Mouse (Mus musculus) liver, postnatal 0 days (tissue): Measurements from ENCODE around the gene Mrpl58. TPM values are rescaled to one million over a fixed set of nuclear protein-coding genes. Genes with fewer than 3 reads are reported as not detected.
A peak's percentile ranks its signal among the peaks of the same experiment; 100 is the strongest.

ENCODE experiments used
- ATAC-seq: fragments of 200-750 bp; cut with Nextera tagmentation; 2 replicates; pipeline ENCODE4 v1.8.0; 2017; ENCODE audit warnings: mild to moderate bottlenecking, moderate library complexity
- DNase-seq: peaks from one replicate; pipeline ENCODE4 v3.0.0-alpha.2; 2016
- H3K27ac ChIP-seq: fragments of 300-500 bp; sonication (generic); 2 replicates; pipeline ENCODE4 v1.5.1; 2014; ENCODE audit warnings: antibody characterized with exemption, moderate library complexity, mild to moderate bottlenecking, low read depth
- H3K27me3 ChIP-seq: fragments of 300-500 bp; sonication (generic); 2 replicates; pipeline ENCODE4 v1.6.1; 2014; ENCODE audit warnings: low read length, control low read depth, mixed read lengths; ENCODE audit not compliant: insufficient read depth
- H3K36me3 ChIP-seq: fragments of 300-500 bp; sonication (generic); replicated peaks from 2 replicates; pipeline ENCODE4 v1.6.1; 2014; ENCODE audit warnings: mild to moderate bottlenecking, control low read depth, low read length, moderate library complexity, mixed read lengths; ENCODE audit not compliant: insufficient read depth
- H3K4me1 ChIP-seq: fragments of 300-500 bp; sonication (generic); 2 replicates; pipeline ENCODE4 v1.6.1; 2014; ENCODE audit warnings: antibody characterized with exemption, mild to moderate bottlenecking, control low read depth; ENCODE audit not compliant: insufficient read depth
- H3K4me2 ChIP-seq: fragments of 300-500 bp; sonication (generic); 2 replicates; pipeline ENCODE4 v1.6.1; 2014; ENCODE audit warnings: low read depth, mild to moderate bottlenecking, low read length, moderate library complexity, mixed read lengths
- H3K4me3 ChIP-seq: fragments of 300-500 bp; sonication (generic); 2 replicates; pipeline ENCODE4 v1.5.1; 2014; ENCODE audit warnings: low read depth, low read length
- H3K9ac ChIP-seq: fragments of 300-500 bp; sonication (generic); replicated peaks from 2 replicates; pipeline ENCODE4 v1.6.1; 2014; ENCODE audit warnings: mild to moderate bottlenecking, moderate library complexity
- H3K9me3 ChIP-seq: fragments of 300-500 bp; sonication (generic); 2 replicates; pipeline ENCODE4 v1.6.1; 2016; ENCODE audit warnings: mild to moderate bottlenecking, control low read depth, low read length, mixed read lengths
- CTCF ChIP-seq: sonication (generic); IDR thresholded peaks from 2 replicates; pipeline ENCODE4 v1.5.1; 2016; ENCODE audit warnings: antibody characterized with exemption, low read depth
- EP300 ChIP-seq: IDR thresholded peaks from 2 replicates; pipeline ENCODE4 v1.6.1; 2016; ENCODE audit warnings: antibody characterized with exemption, low read depth, mild to moderate bottlenecking
- WGBS: fragments of 180-500 bp; shearing (Covaris S2); extraction: QIAGEN DNeasy Blood & Tissue Kit; methylation state at CpG from one replicate; pipeline ENCODE4 v1.1.7; 2014; ENCODE audit not compliant: insufficient replicate concordance; 5-methylcytosine and 5-hydroxymethylcytosine counted together
- polyA plus RNA-seq: library from polyadenylated mRNA; unstranded; fragments of >200 nt; fragmentation: Nextera tagmentation; extraction: Ambion mirVana; gene quantifications from 2 replicates; pipeline ENCODE4 v1.2.1, GENCODE M21; 2015

Gene Mrpl58
- polyA plus RNA-seq, 1 experiment from 2014 or later = 88.0 TPM

DNA sequence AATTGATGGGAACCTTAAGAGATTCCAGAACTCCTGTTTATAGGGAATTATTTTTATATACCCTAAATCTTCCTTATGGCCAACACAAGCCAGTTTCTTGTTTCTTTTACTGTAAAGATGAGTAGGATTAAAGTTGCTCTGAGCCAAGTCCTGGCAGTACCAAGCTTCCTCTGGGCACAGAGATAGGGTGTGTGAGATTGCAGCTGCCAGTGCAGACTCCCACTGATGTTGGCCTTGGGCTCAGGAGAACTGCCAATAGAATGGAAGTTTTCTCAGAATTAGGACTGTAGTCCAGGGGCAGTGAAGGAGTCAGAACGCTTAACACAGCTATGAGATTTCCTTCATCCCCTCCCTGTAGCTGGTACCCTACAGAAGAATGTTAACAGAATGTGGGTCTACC, 17.8 kb downstream of the Mrpl58 start:
- H3K9me3 ChIP-seq = no peaks in the 10 kb centered on the region
- TF ChIP-seq CTCF (no peak), EP300 (no peak)
- no peak overlapping the region for H3K27ac ChIP-seq
- peaks cover 23% of the 10 kb centered on the region for H3K36me3 ChIP-seq
- peaks cover 24% of the 10 kb centered on the region for H3K4me1 ChIP-seq
- no peak for DNase-seq
- peak overlapping the region; percentile 96 for H3K4me2 ChIP-seq
- ATAC-seq = no peak
- H3K27me3 ChIP-seq = no peaks in the 10 kb centered on the region
- no peak overlapping the region for H3K9ac ChIP-seq
- WGBS = 51% methylated on average over 1 of the region's 1 CpGs
- peak overlapping the region; percentile 91; the same call in 1 of the 2 replicates for H3K4me3 ChIP-seq

DNA sequence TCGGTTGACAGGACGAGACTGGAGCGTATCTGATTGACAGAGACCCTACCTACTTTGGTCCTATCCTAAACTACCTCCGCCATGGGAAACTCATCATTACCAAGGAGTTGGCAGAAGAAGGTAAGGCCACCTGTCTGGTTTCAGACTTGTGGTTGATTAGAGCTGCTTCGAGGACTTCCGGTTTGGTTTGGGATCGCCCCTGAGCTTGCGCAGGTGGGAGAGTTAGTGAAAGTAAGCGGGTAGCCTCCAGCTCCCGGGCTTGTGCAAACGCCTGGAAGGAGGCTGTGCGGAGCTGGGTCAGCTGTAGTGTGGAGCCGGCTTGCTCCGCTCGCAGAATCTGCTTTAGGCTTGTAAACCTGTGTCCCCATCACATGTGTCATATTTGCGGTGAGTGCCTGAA, 18.4 kb downstream of the Mrpl58 start:
- H3K27me3 ChIP-seq = no peaks in the 10 kb centered on the region
- WGBS = 87% methylated on average over 16 of the region's 16 CpGs
- H3K4me2 ChIP-seq = no peak overlapping the region
- H3K4me3 ChIP-seq = no peak overlapping the region
- DNase-seq = no peak
- no peak for ATAC-seq
- no peak for TF ChIP-seq EP300
- no peak for TF ChIP-seq CTCF
- no peaks in the 10 kb centered on the region for H3K9me3 ChIP-seq
- H3K36me3 ChIP-seq = peaks cover 17% of the 10 kb centered on the region
- H3K9ac ChIP-seq = no peak overlapping the region
- H3K27ac ChIP-seq = no peak overlapping the region
- H3K4me1 ChIP-seq = peaks cover 24% of the 10 kb centered on the region

DNA sequence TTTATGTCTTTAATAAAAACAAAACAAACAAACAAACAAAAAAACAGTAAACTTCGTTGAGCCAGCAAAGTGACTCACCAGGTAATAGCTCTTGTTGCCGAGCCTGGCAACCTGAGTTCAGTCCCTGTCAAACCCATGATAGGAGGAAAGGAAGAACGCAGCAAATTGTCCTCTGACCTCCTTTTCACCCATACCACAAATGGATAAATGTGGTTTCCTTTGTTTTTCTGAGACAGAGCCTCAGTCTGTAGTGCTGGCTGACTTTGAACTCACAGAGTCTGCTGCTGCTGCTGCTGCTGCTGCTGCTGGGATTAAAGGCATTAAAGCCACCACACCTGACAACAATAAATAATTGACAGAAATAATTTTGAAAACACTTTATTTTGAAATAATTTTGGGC, 19.5 kb downstream of the Mrpl58 start:
- no peak for TF ChIP-seq CTCF
- TF ChIP-seq EP300 = no peak
- Histone ChIP-seq H3K9ac (no peak overlapping the region), H3K4me3 (no peak overlapping the region), H3K4me2 (no peak overlapping the region), H3K27me3 (no peaks in the 10 kb centered on the region), H3K36me3 (peaks cover 12% of the 10 kb centered on the region), H3K4me1 (peaks cover 22% of the 10 kb centered on the region), H3K9me3 (no peaks in the 10 kb centered on the region), H3K27ac (no peak overlapping the region)
- ATAC-seq = no peak
- no peak for DNase-seq
- 61% methylated on average over 3 of the region's 3 CpGs for WGBS

DNA sequence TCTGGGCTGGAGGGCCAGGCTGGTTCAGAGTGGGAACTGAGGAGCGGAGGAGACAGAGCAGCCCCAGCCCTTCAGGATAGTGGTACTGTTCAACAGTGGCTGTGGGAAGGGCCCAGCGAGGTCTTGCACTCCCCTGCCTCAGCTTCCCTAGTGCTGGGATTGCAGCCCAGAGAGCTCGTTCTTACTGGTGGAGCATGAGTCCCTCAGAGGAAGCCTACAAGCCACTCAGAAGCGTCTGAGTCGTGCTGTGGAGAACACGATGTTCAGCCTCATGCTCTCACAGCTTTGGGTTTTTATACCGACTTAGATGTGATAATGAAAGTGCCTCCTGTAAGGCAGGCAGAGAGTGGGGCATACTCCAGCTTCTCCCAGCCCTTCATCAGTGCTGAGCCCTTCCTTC, 21.1 kb downstream of the Mrpl58 start:
- peaks cover 25% of the 10 kb centered on the region for H3K36me3 ChIP-seq
- DNase-seq = no peak
- H3K9ac ChIP-seq = no peak overlapping the region
- TF ChIP-seq EP300 (no peak), CTCF (no peak)
- ATAC-seq = no peak
- H3K4me1 ChIP-seq = peaks cover 14% of the 10 kb centered on the region
- H3K4me2 ChIP-seq = no peak overlapping the region
- no peaks in the 10 kb centered on the region for H3K9me3 ChIP-seq
- H3K4me3 ChIP-seq = no peak overlapping the region
- H3K27me3 ChIP-seq = no peaks in the 10 kb centered on the region
- no peak overlapping the region for H3K27ac ChIP-seq
- WGBS = 80% methylated on average over 7 of the region's 7 CpGs

DNA sequence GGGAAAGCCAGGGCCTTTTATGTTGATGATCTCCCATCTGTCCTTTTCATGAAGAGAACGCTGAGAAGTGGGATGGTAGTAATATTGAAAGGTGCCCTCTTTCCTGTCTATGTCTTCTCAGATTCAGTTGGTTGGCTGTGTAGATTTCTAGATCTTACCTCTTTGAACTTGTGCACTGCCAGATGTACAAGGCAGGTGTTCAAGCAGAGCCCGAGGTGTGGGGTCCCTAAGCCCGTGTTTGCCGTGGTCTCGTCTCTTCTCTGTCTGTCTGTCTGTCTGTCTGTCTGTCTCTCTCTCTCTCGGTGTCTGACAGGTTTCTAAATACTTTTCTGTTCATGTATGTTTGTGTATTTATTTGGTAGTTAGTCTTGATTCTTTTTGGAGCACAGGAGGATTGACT, 22.1 kb downstream of the Mrpl58 start:
- no peak for ATAC-seq
- WGBS = 83% methylated on average over 6 of the region's 6 CpGs

DNA sequence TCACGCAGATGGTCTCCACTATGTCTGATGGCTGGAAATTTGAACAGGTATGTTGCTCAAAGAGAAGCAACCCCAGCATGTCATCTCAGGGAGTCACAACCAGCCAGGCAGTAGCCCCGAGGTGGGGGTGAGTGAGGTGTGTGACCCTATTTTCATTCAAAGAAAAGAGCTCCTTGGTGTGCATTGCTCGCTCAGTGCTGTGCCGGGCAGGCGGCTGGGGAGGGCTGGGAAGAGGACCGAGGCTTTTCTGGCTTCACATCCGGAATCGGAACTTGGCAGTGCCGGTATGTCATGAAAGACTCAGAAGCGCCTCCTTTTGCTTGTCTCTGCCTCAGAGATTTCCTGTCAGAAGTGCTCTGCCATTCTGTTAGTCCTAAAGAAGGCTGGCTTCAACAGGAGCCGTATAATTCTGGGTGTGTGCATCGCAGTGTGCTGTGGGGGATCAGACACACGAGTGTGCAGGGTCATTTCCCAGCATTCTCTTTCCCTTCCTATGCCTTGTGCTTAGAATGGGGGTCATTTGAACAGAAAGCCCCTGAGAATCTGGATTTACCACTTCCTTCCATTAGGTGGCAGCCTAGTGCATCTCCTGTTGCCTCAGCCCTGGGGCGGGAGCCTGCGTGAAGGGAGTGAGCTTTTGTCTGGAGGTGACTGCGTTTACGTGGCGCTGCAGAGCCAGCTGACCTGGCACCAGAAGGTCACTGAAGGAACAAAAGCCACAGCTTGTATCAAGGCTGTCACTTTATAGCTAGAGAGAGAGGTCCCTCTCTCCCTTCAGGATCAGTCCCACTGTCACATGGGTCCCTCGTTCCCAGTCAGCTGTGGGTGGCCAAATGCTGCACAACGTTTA, 24.2 kb downstream of the Mrpl58 start:
- Histone ChIP-seq H3K4me3 (no peak overlapping the region), H3K4me1 (peaks cover 4% of the 10 kb centered on the region; the same call in 1 of the 2 replicates), H3K27me3 (no peaks in the 10 kb centered on the region), H3K4me2 (no peak overlapping the region), H3K9ac (no peak overlapping the region), H3K9me3 (no peaks in the 10 kb centered on the region), H3K27ac (no peak overlapping the region), H3K36me3 (peaks cover 39% of the 10 kb centered on the region)
- 49% methylated on average over 20 of the region's 20 CpGs for WGBS
- peak; percentile 54 for ATAC-seq
- TF ChIP-seq CTCF (peak; percentile 87), EP300 (no peak)
- peak; percentile 73 for DNase-seq

More for the DNA sequence above, 22.1 kb downstream of the Mrpl58 start:
- Histone ChIP-seq H3K36me3 (peaks cover 33% of the 10 kb centered on the region), H3K27me3 (no peaks in the 10 kb centered on the region), H3K9ac (no peak overlapping the region), H3K4me1 (peaks cover 13% of the 10 kb centered on the region), H3K4me3 (no peak overlapping the region), H3K4me2 (no peak overlapping the region), H3K27ac (no peak overlapping the region), H3K9me3 (no peaks in the 10 kb centered on the region)
- DNase-seq = no peak
- TF ChIP-seq EP300 = no peak
